Mouse (Mus musculus) lung, postnatal 4 days (tissue): ENCODE results near the gene Apoc4.

ENCODE experiments used
- DNase-seq, 2 experiments: peaks; one replicate each; pipeline ENCODE4 v3.0.0; 2021

Apoc4 gene

GRCm38 (mm10) chr7:19681202-19681694 lies at the start of gene Apoc4, which contains the start of gene Gm44805:
Gene Apoc4 (minus strand): TSS chr7:19681479.
Gene Gm44805 (minus strand): TSS chr7:19681423.
- DNase-seq, result no peak

GRCm38 (mm10) chr7:19726541-19726940 lies 45.3 kb upstream of the Apoc4 start:
- DNase-seq, result no peak

GRCm38 (mm10) chr7:19724167-19724566 lies 42.9 kb upstream of the Apoc4 start:
- peak; percentile 60 to 74 for DNase-seq

GRCm38 (mm10) chr7:19722754-19723195 lies 41.5 kb upstream of the Apoc4 start:
- peak; percentile 77 to 82 for DNase-seq

- no peak for DNase-seq
These were observed 37.9 kb upstream of the Apoc4 start for GRCm38 (mm10) chr7:19719200-19719599.

GRCm38 (mm10) chr7:19718297-19718952 lies 37.1 kb upstream of the Apoc4 start:
- DNase-seq, result no peak

GRCm38 (mm10) chr7:19717346-19717745 lies 36.1 kb upstream of the Apoc4 start:
- no peak for DNase-seq

GRCm38 (mm10) chr7:19716822-19717221 lies 35.5 kb upstream of the Apoc4 start:
- no peak for DNase-seq

GRCm38 (mm10) chr7:19716055-19716682 lies 34.9 kb upstream of the Apoc4 start:
- no peak for DNase-seq

GRCm38 (mm10) chr7:19715239-19716054 lies 34.2 kb upstream of the Apoc4 start, which contains the start of gene Tomm40:
Gene Tomm40 (minus strand): TSS chr7:19715438.
- DNase-seq, result peak; percentile 99 to 100

GRCm38 (mm10) chr7:19714836-19715235 lies 33.6 kb upstream of the Apoc4 start:
- no peak for DNase-seq

GRCm38 (mm10) chr7:19713598-19713997 lies 32.3 kb upstream of the Apoc4 start:
- no peak for DNase-seq

GRCm38 (mm10) chr7:19713196-19713595 lies 31.9 kb upstream of the Apoc4 start:
- DNase-seq, result peak in 1 of 2 experiments; percentile 38

- no peak for DNase-seq
These were observed 31.1 kb upstream of the Apoc4 start for GRCm38 (mm10) chr7:19712414-19712813.

- no peak for DNase-seq
These were observed 29.4 kb upstream of the Apoc4 start for GRCm38 (mm10) chr7:19710650-19711049.

GRCm38 (mm10) chr7:19705271-19705670 lies 24.0 kb upstream of the Apoc4 start:
- DNase-seq, result no peak

- DNase-seq, result no peak
These were observed 23.2 kb upstream of the Apoc4 start for GRCm38 (mm10) chr7:19704475-19704874.

- DNase-seq, result no peak
These were observed 21.7 kb upstream of the Apoc4 start for GRCm38 (mm10) chr7:19702859-19703555.

GRCm38 (mm10) chr7:19701069-19701761 lies 19.9 kb upstream of the Apoc4 start:
- DNase-seq, result peak; percentile 85

GRCm38 (mm10) chr7:19700299-19701068 lies 19.2 kb upstream of the Apoc4 start:
- no peak for DNase-seq

GRCm38 (mm10) chr7:19699827-19700148 lies 18.5 kb upstream of the Apoc4 start:
- no peak for DNase-seq
